Mouse (Mus musculus): ENCODE results near the gene Timeless. TPM values are rescaled to one million over a fixed set of nuclear protein-coding genes. Genes with fewer than 3 reads are reported as not detected.

Timeless gene
- polyA plus RNA-seq, 3 experiments from 2014 or later: 23.2 to 45.9 (median 27.2) TPM

DNA sequence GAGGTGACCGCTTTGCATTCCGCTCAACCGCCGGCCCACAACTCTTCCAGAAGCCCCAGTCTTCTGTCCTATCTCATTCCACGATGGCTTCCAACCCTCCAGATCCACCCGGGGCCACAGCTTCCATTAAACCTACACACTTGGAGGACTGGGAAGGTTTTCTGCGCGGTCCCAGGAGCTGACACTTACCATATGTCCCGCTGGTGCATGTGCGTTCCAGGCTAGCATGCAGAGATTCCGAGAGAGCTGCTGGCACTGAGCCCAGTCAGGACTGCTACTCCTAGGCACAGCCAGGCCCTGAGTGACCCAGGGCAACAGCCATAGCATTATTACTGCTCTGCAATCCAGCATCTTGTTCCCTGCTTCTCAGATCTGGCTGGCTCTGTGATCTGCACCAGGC is 65.8 kb downstream of the Timeless start:
- no peak for ATAC-seq

DNA sequence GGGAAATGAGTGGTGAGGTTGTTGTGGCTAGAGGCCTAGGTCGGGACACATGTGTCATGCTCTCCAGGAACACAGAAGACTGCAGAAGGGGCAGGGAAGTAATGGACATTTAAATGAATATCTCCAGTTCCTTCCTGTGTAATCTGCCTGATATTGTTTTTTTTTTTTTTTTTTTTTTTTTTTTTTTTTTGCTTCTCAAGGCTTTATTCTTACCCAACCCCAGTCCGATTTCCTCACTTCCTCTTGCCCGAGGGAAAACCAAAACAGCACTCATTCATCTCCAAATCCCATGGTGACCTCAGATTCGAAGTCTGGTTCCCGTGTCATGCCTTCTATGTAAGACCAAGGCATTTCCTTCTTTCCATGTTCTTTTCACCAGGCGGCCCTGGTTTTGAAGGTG is 66.4 kb downstream of the Timeless start:
- ATAC-seq: no peak

DNA sequence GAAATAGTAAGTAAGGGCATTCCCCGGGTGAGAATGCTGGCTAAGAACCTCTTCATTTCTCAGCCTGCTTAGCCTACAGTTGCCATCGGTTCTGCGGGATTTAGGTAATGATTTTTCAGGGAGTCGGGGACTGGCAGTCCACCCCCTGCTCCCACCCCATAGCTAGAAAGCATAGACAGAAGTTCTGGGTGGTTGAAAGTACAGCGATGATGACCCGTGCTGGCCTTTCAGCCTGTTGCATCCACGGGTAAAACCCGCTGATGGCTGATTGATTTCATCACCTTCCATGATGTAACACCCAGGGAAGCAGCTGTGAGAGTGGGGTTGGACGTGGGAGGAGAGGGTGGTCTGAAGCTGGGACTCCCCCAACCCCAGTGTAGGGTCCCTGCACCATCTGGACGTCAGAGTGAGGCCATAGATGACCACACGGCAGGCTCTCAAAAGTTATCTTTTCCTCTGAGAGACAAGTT is 66.9 kb downstream of the Timeless start, which contains the start of gene Il23a:
TSS of gene Il23a (minus strand) at position 51 of the 470 bp plus-strand sequence.
- no peak for ATAC-seq

DNA sequence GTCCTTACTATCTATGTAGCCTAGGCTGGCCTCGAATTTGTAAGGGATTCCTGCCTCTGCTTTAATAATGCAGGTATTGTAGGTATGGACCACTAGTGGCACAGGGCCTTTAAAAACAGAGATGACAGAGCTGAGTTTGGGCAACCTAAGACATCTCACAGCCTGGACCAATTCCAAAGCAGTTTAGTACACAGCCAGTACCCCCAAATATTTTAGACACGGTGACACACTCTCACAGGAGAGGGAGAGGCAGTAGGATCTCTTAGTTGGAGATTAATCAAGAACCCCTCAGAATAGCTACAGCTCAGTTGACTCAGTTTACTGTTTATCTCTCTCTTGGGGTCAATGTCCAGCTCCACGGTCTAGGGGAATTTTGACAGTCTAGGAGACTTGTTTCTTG is 70.5 kb downstream of the Timeless start:
- ATAC-seq: no peak

Other genes with a start within 250 kb of the Timeless start
- gene Hsd17b6, start 224.5 kb upstream of the Timeless start, polyA plus RNA-seq (2017; shearing (Covaris generic)): not detected
- 10 to 100 TPM; 18.1 to 73.7 (median 18.2) TPM for gene Prim1, start 216.9 kb upstream of the Timeless start, polyA plus RNA-seq (2017; shearing (Covaris generic))
- 1,000 to 10,000 TPM in 2 of 3 experiments, 100 to 1,000 TPM in 1; 923 to 1,212 (median 1,047) TPM for gene Naca, start 196.5 kb upstream of the Timeless start, polyA plus RNA-seq (2017; shearing (Covaris generic))
- gene Ptges3, start 173.1 kb upstream of the Timeless start, polyA plus RNA-seq (2017; shearing (Covaris generic)): 100 to 1,000 TPM; 186 to 360 (median 347) TPM
- 100 to 1,000 TPM; 459 to 529 (median 464) TPM for gene Atp5b, start 148.8 kb upstream of the Timeless start, polyA plus RNA-seq (2017; shearing (Covaris generic))
- gene Baz2a, start 140.5 kb upstream of the Timeless start, polyA plus RNA-seq (2017; shearing (Covaris generic)): 10 to 100 TPM; 37.9 to 63.7 (median 44.3) TPM
- gene Rbms2, start 51.8 kb upstream of the Timeless start, polyA plus RNA-seq (2017; shearing (Covaris generic)): 10 to 100 TPM; 24.7 to 29.4 (median 27.8) TPM
- gene Gls2, start 37.6 kb upstream of the Timeless start, polyA plus RNA-seq (2017; shearing (Covaris generic)): under 1 TPM in 2 of 3 experiments, not detected in 1; 0.28 to 0.58 TPM
- gene Spryd4, start 20.3 kb upstream of the Timeless start, polyA plus RNA-seq (2017; shearing (Covaris generic)): 10 to 100 TPM in 2 of 3 experiments, 1 to 10 TPM in 1; 7.1 to 13.6 (median 13.5) TPM
- gene Mip, start 6.2 kb upstream of the Timeless start, polyA plus RNA-seq (2017; shearing (Covaris generic)): not detected
- under 1 TPM in 1 of 3 experiments, not detected in 2; 0.34 TPM for gene Apon, start 22.0 kb downstream of the Timeless start, polyA plus RNA-seq (2017; shearing (Covaris generic))
- not detected for gene Apof, start 36.6 kb downstream of the Timeless start, polyA plus RNA-seq (2017; shearing (Covaris generic))
- 10 to 100 TPM; 46.5 to 69.6 (median 52.5) TPM for gene Stat2, start 38.5 kb downstream of the Timeless start, polyA plus RNA-seq (2017; shearing (Covaris generic))
- gene Il23a, start 66.7 kb downstream of the Timeless start, polyA plus RNA-seq (2017; shearing (Covaris generic)): not detected
- 10 to 100 TPM; 17.4 to 36.9 (median 27.5) TPM for gene Pan2, start 71.3 kb downstream of the Timeless start, polyA plus RNA-seq (2017; shearing (Covaris generic))
- gene Cnpy2, start 90.4 kb downstream of the Timeless start, polyA plus RNA-seq (2017; shearing (Covaris generic)): 100 to 1,000 TPM; 101 to 106 (median 102) TPM
- 100 to 1,000 TPM; 138 to 155 (median 155) TPM for gene Cs, start 105.7 kb downstream of the Timeless start, polyA plus RNA-seq (2017; shearing (Covaris generic))
- 10 to 100 TPM; 12.8 to 19.9 (median 17.3) TPM for gene Coq10a, start 136.9 kb downstream of the Timeless start, polyA plus RNA-seq (2017; shearing (Covaris generic))
- gene Ankrd52, start 145.1 kb downstream of the Timeless start, polyA plus RNA-seq (2017; shearing (Covaris generic)): 1 to 10 TPM; 1.7 to 6.7 (median 3.6) TPM
- gene Slc39a5, start 169.2 kb downstream of the Timeless start, polyA plus RNA-seq (2017; shearing (Covaris generic)): not detected
- 10 to 100 TPM; 68.8 to 87.0 (median 73.8) TPM for gene Nabp2, start 179.4 kb downstream of the Timeless start, polyA plus RNA-seq (2017; shearing (Covaris generic))
- 10 to 100 TPM; 25.2 to 42.2 (median 37.9) TPM for gene Rnf41, start 179.6 kb downstream of the Timeless start, polyA plus RNA-seq (2017; shearing (Covaris generic))
- gene Smarcc2, start 227.2 kb downstream of the Timeless start, polyA plus RNA-seq (2017; shearing (Covaris generic)): 10 to 100 TPM; 53.1 to 64.4 (median 57.2) TPM

Measured in inflammation-experienced regulatory T-cells, adult 6 months (primary cell).